Mouse (Mus musculus) embryonic facial prominence, embryonic 12.5 days (tissue): ENCODE results near the gene Ttc39a. TPM values are rescaled to one million over a fixed set of nuclear protein-coding genes. Genes with fewer than 3 reads are reported as not detected.
A peak's percentile ranks its signal among the peaks of the same experiment; 100 is the strongest.

Experiments
- ATAC-seq: fragments of 200-750 bp; cut with Nextera tagmentation; 2 replicates; pipeline ENCODE4 v1.8.0; 2017; ENCODE audit not compliant: insufficient number of reproducible peaks, insufficient read depth, low FRiP score, low TSS enrichment
- H3K27ac ChIP-seq: fragments of 300-500 bp; sonication (generic); 2 replicates; pipeline ENCODE4 v1.5.1; 2016; ENCODE audit warnings: mild to moderate bottlenecking
- H3K27me3 ChIP-seq: fragments of 300-500 bp; sonication (generic); 2 replicates; pipeline ENCODE4 v1.6.1; 2016; ENCODE audit warnings: mild to moderate bottlenecking, moderate library complexity
- H3K36me3 ChIP-seq: fragments of 300-500 bp; sonication (generic); 2 replicates; pipeline ENCODE4 v1.6.1; 2016; ENCODE audit warnings: mild to moderate bottlenecking
- H3K4me1 ChIP-seq: fragments of 300-500 bp; sonication (generic); 2 replicates; pipeline ENCODE4 v1.6.1; 2016
- H3K4me2 ChIP-seq: fragments of 300-500 bp; sonication (generic); replicated peaks from 2 replicates; pipeline ENCODE4 v1.6.1; 2016; ENCODE audit warnings: mild to moderate bottlenecking, moderate library complexity
- H3K4me3 ChIP-seq: fragments of 300-500 bp; sonication (generic); 2 replicates; pipeline ENCODE4 v1.5.1; 2016; ENCODE audit warnings: mild to moderate bottlenecking
- H3K9ac ChIP-seq: fragments of 300-500 bp; sonication (generic); 2 replicates; pipeline ENCODE4 v1.6.1; 2016; ENCODE audit warnings: mild to moderate bottlenecking, moderate library complexity
- H3K9me3 ChIP-seq: fragments of 300-500 bp; sonication (generic); 2 replicates; pipeline ENCODE4 v1.6.1; 2016; ENCODE audit warnings: mild to moderate bottlenecking, moderate library complexity
- WGBS: fragments of 180-500 bp; shearing (Covaris S2); methylation state at CpG from one replicate; pipeline ENCODE4 v1.1.7; 2016; 5-methylcytosine and 5-hydroxymethylcytosine counted together
- polyA plus RNA-seq: library from polyadenylated mRNA; unstranded; fragments of >200 nt; fragmentation: Nextera tagmentation; extraction: Ambion mirVana; gene quantifications from 2 replicates; pipeline ENCODE4 v1.2.1, GENCODE M21; 2016

Ttc39a gene
- polyA plus RNA-seq, 1 experiment from 2014 or later = 4.2 TPM

GRCm38 (mm10) chr4:109440381-109440780, 34.0 kb downstream of the Ttc39a start:
- Histone ChIP-seq H3K9ac (no peak overlapping the region), H3K36me3 (0 out of 2 replicates have a peak, but pooled peaks cover 4% of the 10 kb centered on the region), H3K27ac (peak overlapping the region; percentile 57), H3K27me3 (no peaks in the 10 kb centered on the region), H3K9me3 (no peaks in the 10 kb centered on the region), H3K4me1 (no peaks in the 10 kb centered on the region), H3K4me3 (no peak overlapping the region), H3K4me2 (no peak overlapping the region)
- ATAC-seq = no peak
- WGBS = 93% methylated on average over 5 of the region's 5 CpGs

GRCm38 (mm10) chr4:109441000-109441399, 34.6 kb downstream of the Ttc39a start:
- no peak for ATAC-seq
- Histone ChIP-seq H3K4me1 (no peaks in the 10 kb centered on the region), H3K9me3 (no peaks in the 10 kb centered on the region), H3K4me2 (no peak overlapping the region), H3K9ac (no peak overlapping the region), H3K36me3 (0 out of 2 replicates have a peak, but pooled peaks cover 4% of the 10 kb centered on the region), H3K27ac (no peak overlapping the region), H3K4me3 (no peak overlapping the region), H3K27me3 (no peaks in the 10 kb centered on the region)
- WGBS = 93% methylated on average over 3 of the region's 3 CpGs

GRCm38 (mm10) chr4:109442126-109442525, 35.7 kb downstream of the Ttc39a start:
- no peak for ATAC-seq
- Histone ChIP-seq H3K9me3 (no peaks in the 10 kb centered on the region), H3K9ac (no peak overlapping the region), H3K4me2 (no peak overlapping the region), H3K27ac (no peak overlapping the region), H3K4me3 (no peak overlapping the region), H3K4me1 (no peaks in the 10 kb centered on the region), H3K36me3 (0 out of 2 replicates have a peak, but pooled peaks cover 7% of the 10 kb centered on the region), H3K27me3 (no peaks in the 10 kb centered on the region)
- 90% methylated on average over 7 of the region's 7 CpGs for WGBS

- H3K9me3 ChIP-seq = no peaks in the 10 kb centered on the region
- WGBS = 86% methylated on average over 4 of the region's 4 CpGs
- H3K4me3 ChIP-seq = no peak overlapping the region
- no peak for ATAC-seq
- no peaks in the 10 kb centered on the region for H3K27me3 ChIP-seq
- no peaks in the 10 kb centered on the region for H3K4me1 ChIP-seq
- H3K4me2 ChIP-seq = no peak overlapping the region
- no peak overlapping the region for H3K27ac ChIP-seq
- 0 out of 2 replicates have a peak, but pooled peaks cover 8% of the 10 kb centered on the region for H3K36me3 ChIP-seq
- H3K9ac ChIP-seq = no peak overlapping the region
These were observed 36.2 kb downstream of the Ttc39a start for GRCm38 (mm10) chr4:109442649-109443048.

GRCm38 (mm10) chr4:109444471-109444870, 38.0 kb downstream of the Ttc39a start:
- H3K27ac ChIP-seq = no peak overlapping the region
- ATAC-seq = no peak
- H3K9ac ChIP-seq = no peak overlapping the region
- 0 out of 2 replicates have a peak, but pooled peaks cover 8% of the 10 kb centered on the region for H3K36me3 ChIP-seq
- WGBS = 82% methylated on average over 6 of the region's 6 CpGs
- H3K4me2 ChIP-seq = no peak overlapping the region
- H3K9me3 ChIP-seq = no peaks in the 10 kb centered on the region
- H3K27me3 ChIP-seq = no peaks in the 10 kb centered on the region
- no peak overlapping the region for H3K4me3 ChIP-seq
- H3K4me1 ChIP-seq = no peaks in the 10 kb centered on the region

GRCm38 (mm10) chr4:109444951-109445350, 38.5 kb downstream of the Ttc39a start:
- H3K27ac ChIP-seq = no peak overlapping the region
- no peaks in the 10 kb centered on the region for H3K9me3 ChIP-seq
- no peak overlapping the region for H3K9ac ChIP-seq
- H3K4me2 ChIP-seq = no peak overlapping the region
- no peaks in the 10 kb centered on the region for H3K4me1 ChIP-seq
- H3K36me3 ChIP-seq = 0 out of 2 replicates have a peak, but pooled peaks cover 8% of the 10 kb centered on the region
- WGBS = 78% methylated on average over 2 of the region's 2 CpGs
- H3K4me3 ChIP-seq = no peak overlapping the region
- no peaks in the 10 kb centered on the region for H3K27me3 ChIP-seq
- no peak for ATAC-seq

GRCm38 (mm10) chr4:109445397-109445796, 39.0 kb downstream of the Ttc39a start:
- ATAC-seq = no peak
- 79% methylated on average over 2 of the region's 2 CpGs for WGBS
- no peaks in the 10 kb centered on the region for H3K4me1 ChIP-seq
- H3K9me3 ChIP-seq = no peaks in the 10 kb centered on the region
- no peak overlapping the region for H3K4me3 ChIP-seq
- no peaks in the 10 kb centered on the region for H3K27me3 ChIP-seq
- no peak overlapping the region for H3K4me2 ChIP-seq
- no peak overlapping the region for H3K9ac ChIP-seq
- H3K27ac ChIP-seq = no peak overlapping the region
- 0 out of 2 replicates have a peak, but pooled peaks cover 8% of the 10 kb centered on the region for H3K36me3 ChIP-seq

GRCm38 (mm10) chr4:109445956-109446355, 39.5 kb downstream of the Ttc39a start:
- Histone ChIP-seq H3K36me3 (0 out of 2 replicates have a peak, but pooled peaks cover 8% of the 10 kb centered on the region), H3K27ac (no peak overlapping the region), H3K9ac (no peak overlapping the region), H3K4me1 (no peaks in the 10 kb centered on the region), H3K4me3 (no peak overlapping the region), H3K4me2 (no peak overlapping the region), H3K27me3 (no peaks in the 10 kb centered on the region), H3K9me3 (no peaks in the 10 kb centered on the region)
- 91% methylated on average over 1 of the region's 1 CpGs for WGBS
- ATAC-seq = no peak

- no peak overlapping the region for H3K4me2 ChIP-seq
- no peak overlapping the region for H3K4me3 ChIP-seq
- no peak for ATAC-seq
- no peaks in the 10 kb centered on the region for H3K9me3 ChIP-seq
- H3K27ac ChIP-seq = no peak overlapping the region
- no peak overlapping the region for H3K9ac ChIP-seq
- 96% methylated on average over 2 of the region's 2 CpGs for whole genome bisulfite sequencing
- no peaks in the 10 kb centered on the region for H3K4me1 ChIP-seq
- H3K27me3 ChIP-seq = no peaks in the 10 kb centered on the region
- H3K36me3 ChIP-seq = peaks cover 8% of the 10 kb centered on the region
These were observed 42.1 kb downstream of the Ttc39a start for GRCm38 (mm10) chr4:109448531-109448930.

- H3K27ac ChIP-seq = no peak overlapping the region
- no peak overlapping the region for H3K4me2 ChIP-seq
- no peak overlapping the region for H3K4me3 ChIP-seq
- H3K9ac ChIP-seq = no peak overlapping the region
- no peak for ATAC-seq
- peaks cover 12% of the 10 kb centered on the region; the same call in 1 of the 2 replicates for H3K4me1 ChIP-seq
- H3K36me3 ChIP-seq = peaks cover 9% of the 10 kb centered on the region; the same call in 1 of the 2 replicates
- no peaks in the 10 kb centered on the region for H3K9me3 ChIP-seq
- no peaks in the 10 kb centered on the region for H3K27me3 ChIP-seq
- 89% methylated on average over 6 of the region's 6 CpGs for WGBS
These were observed 50.4 kb downstream of the Ttc39a start for GRCm38 (mm10) chr4:109456821-109457220.

GRCm38 (mm10) chr4:109460421-109461179, 54.2 kb downstream of the Ttc39a start:
- H3K4me1 ChIP-seq = peaks cover 12% of the 10 kb centered on the region; the same call in 1 of the 2 replicates
- H3K9me3 ChIP-seq = no peaks in the 10 kb centered on the region
- H3K4me3 ChIP-seq = no peak overlapping the region
- peak; percentile 72; the same call in 1 of the 2 replicates for ATAC-seq
- H3K9ac ChIP-seq = no peak overlapping the region
- 47% methylated on average over 3 of the region's 3 CpGs for WGBS
- H3K4me2 ChIP-seq = no peak overlapping the region
- H3K27ac ChIP-seq = peak overlapping the region; percentile 69; the same call in 1 of the 2 replicates
- 0 out of 2 replicates have a peak, but pooled peaks cover 2% of the 10 kb centered on the region for H3K36me3 ChIP-seq
- no peaks in the 10 kb centered on the region for H3K27me3 ChIP-seq

- Histone ChIP-seq H3K36me3 (no peaks in the 10 kb centered on the region), H3K4me1 (peaks cover 12% of the 10 kb centered on the region; the same call in 1 of the 2 replicates), H3K4me3 (no peak overlapping the region), H3K9me3 (no peaks in the 10 kb centered on the region), H3K27me3 (no peaks in the 10 kb centered on the region), H3K27ac (no peak overlapping the region), H3K4me2 (no peak overlapping the region), H3K9ac (no peak overlapping the region)
- ATAC-seq = no peak
These were observed 57.5 kb downstream of the Ttc39a start for GRCm38 (mm10) chr4:109463892-109464291.
